23 mouse cellular contexts compared by ENCODE assay signal in genomic region chr12:52314818-52315217, GRCm38 (mm10).
DNase-seq lines count a peak whose midpoint lies in the region; ATAC-seq and TF ChIP-seq lines count a peak whose summit lies in the region.
"Had no signal": no experiment of that assay in that cellular context is flagged by ENCODE, and none has a peak within 500 bp of the region (broad histone marks: within the 10 kb centered on the region; RNA-seq: fewer than 3 reads in every experiment).

No protein-coding gene starts in this region.

- H3K27me3 ChIP-seq in liver, adult 2 months (ENCODE audit: control insufficient read depth, insufficient read depth, low read length), result no peaks in the 10 kb centered on the region
- no peaks in the 10 kb centered on the region for H3K27me3 ChIP-seq in liver, embryonic 11.5 days (replicated peaks; ENCODE audit: control insufficient read depth, insufficient read depth, low read length)
- H3K27me3 ChIP-seq: embryonic facial prominence, embryonic 15.5 days; forebrain, embryonic 15.5 days; heart, embryonic 12.5 days; Patski had no signal

- no peak overlapping the region for H3K9ac ChIP-seq in liver, adult 2 months (ENCODE audit: low read depth, low read length)
- no peak overlapping the region for H3K9ac ChIP-seq in liver, embryonic 11.5 days (ENCODE audit: low read depth, low read length)
- H3K9ac ChIP-seq: embryonic facial prominence, embryonic 15.5 days; forebrain, embryonic 15.5 days; heart, embryonic 12.5 days; hindbrain, embryonic 14.5 days had no signal

- no peak overlapping the region for H3K4me2 ChIP-seq in liver, embryonic 11.5 days
- H3K4me2 ChIP-seq: embryonic facial prominence, embryonic 15.5 days; forebrain, embryonic 15.5 days; heart, embryonic 12.5 days; hindbrain, embryonic 14.5 days had no signal

- H3K79me2 ChIP-seq in liver, adult 2 months (ENCODE audit: control insufficient read depth, insufficient read depth, low read length), result no peaks in the 10 kb centered on the region

- no peak overlapping the region for H3K4me3 ChIP-seq in liver, adult 2 months (ENCODE audit: insufficient read depth, low read depth, low read length)
- H3K4me3 ChIP-seq in liver, embryonic 11.5 days (ENCODE audit: low read depth, low read length), result no peak overlapping the region
- H3K4me3 ChIP-seq: embryonic facial prominence, embryonic 15.5 days; erythroblast, embryonic 14.5 days; forebrain, embryonic 15.5 days; heart, embryonic 12.5 days; hindbrain, embryonic 10.5 days had no signal

- WGBS in liver, adult 2 months, result 58% methylated on average over 3 of the region's 3 CpGs
- 76% methylated on average over 3 of the region's 3 CpGs for WGBS in liver, embryonic 11.5 days

- H3K36me3 ChIP-seq in liver, adult 2 months (ENCODE audit: control insufficient read depth, insufficient read depth, low read length), result no peaks in the 10 kb centered on the region
- H3K36me3 ChIP-seq in liver, embryonic 11.5 days (ENCODE audit: control insufficient read depth, insufficient read depth, low read length), result no peaks in the 10 kb centered on the region
- H3K36me3 ChIP-seq: embryonic facial prominence, embryonic 15.5 days; forebrain, embryonic 15.5 days had no signal

- no peaks in the 10 kb centered on the region for H3K9me3 ChIP-seq in liver, embryonic 11.5 days (ENCODE audit: control insufficient read depth, low read length)

- TF ChIP-seq CTCF in liver, adult 2 months (IDR thresholded peaks at IDR 0.05; ENCODE audit: low read depth, low read length), result no peak

- TF ChIP-seq POLR2A in liver, adult 2 months (IDR thresholded peaks at IDR 0.05; ENCODE audit: extremely low read depth, insufficient read depth, low read length), result no peak

- H3K4me1 ChIP-seq in liver, adult 2 months (ENCODE audit: control insufficient read depth, insufficient read depth, low read length), result peaks cover 8% of the 10 kb centered on the region
- H3K4me1 ChIP-seq in liver, embryonic 11.5 days (replicated peaks; ENCODE audit: control insufficient read depth, insufficient read depth, low read length), result no peaks in the 10 kb centered on the region
- H3K4me1 ChIP-seq: embryonic facial prominence, embryonic 15.5 days; forebrain, embryonic 15.5 days; heart, embryonic 12.5 days; hindbrain, embryonic 10.5 days had no signal

- no peak overlapping the region for H3K27ac ChIP-seq in liver, adult 2 months (replicated peaks; ENCODE audit: insufficient read depth, low read depth, low read length)
- no peak overlapping the region for H3K27ac ChIP-seq in liver, embryonic 11.5 days (ENCODE audit: low read depth, low read length)
- H3K27ac ChIP-seq: embryonic facial prominence, embryonic 15.5 days; forebrain, embryonic 15.5 days; hindbrain, embryonic 10.5 days; hindbrain, embryonic 14.5 days had no signal

- ATAC-seq in liver, embryonic 11.5 days (replicated peaks; ENCODE audit: low FRiP score), result no peak
- ATAC-seq in common myeloid progenitor, adult 5-6 weeks (replicated peaks; ENCODE audit: low read depth, poor library complexity, severe bottlenecking), result peak; percentile 63; the same call in 1 of the 2 replicates
- ATAC-seq in megakaryocyte progenitor cell, adult 5-6 weeks (replicated peaks; ENCODE audit: poor library complexity), result peak; percentile 99
- ATAC-seq: activated CD4-positive, CD25-positive, alpha-beta regulatory T cell, adult 4 months; forebrain, embryonic 15.5 days; Patski had no signal

- DNase-seq in liver, adult 2 months (ENCODE audit: extremely low read depth, low read depth, low spot score), result peak; percentile 59
- no peak for DNase-seq in liver, embryonic 11.5 days (ENCODE audit: low spot score)
- peak; percentile 21 for DNase-seq in lung, postnatal 36 days
- no peak for DNase-seq in lung, postnatal 4 days
- no peak for DNase-seq in left cerebral cortex, adult 11 months (ENCODE audit: low spot score)
- no peak for DNase-seq in right cerebral cortex, adult 2 months (ENCODE audit: low spot score in 2 of 2)
- DNase-seq: adrenal gland, adult 2 months; adrenal gland, postnatal 25 days; cerebellum, adult 11 months; cerebellum, adult 8-10 months; cerebellum, postnatal 25 days; gastrocnemius, postnatal 36 days; heart, adult 18-20 months had no signal

Comparison
In these comparisons a context has a peak if more than half of its experiments do, and no peak if none do; other contexts are left out.
1. DNase-seq: peak in liver, adult 2 months (single experiment) and lung, postnatal 36 days (single experiment); none in liver, embryonic 11.5 days (single experiment), lung, postnatal 4 days (0 of 2), left cerebral cortex, adult 11 months (single experiment) and right cerebral cortex, adult 2 months (0 of 2).